Mouse (Mus musculus): ENCODE measurements around the gene Coro7.

DNA sequence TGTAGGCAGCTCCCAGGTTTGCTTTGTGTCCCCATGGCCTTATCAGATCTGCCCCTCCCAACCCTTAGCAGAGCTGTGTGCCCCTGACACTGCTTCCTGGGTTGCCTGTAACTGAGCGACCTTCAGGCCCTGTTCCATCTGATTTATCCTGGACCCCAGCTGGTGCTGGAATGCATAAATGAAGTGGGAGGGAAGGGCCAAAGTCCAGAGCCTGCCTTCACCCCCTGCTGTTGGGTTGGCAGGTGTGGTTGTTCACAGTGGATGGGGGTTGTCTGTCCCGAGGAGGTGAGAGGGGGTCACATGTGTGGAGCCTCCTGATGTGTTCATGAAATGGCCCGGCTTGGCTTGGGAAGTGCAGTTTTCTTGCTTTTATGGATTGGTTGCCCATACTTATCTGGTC is 77.4 kb downstream of the Coro7 start:
- no peak for TF ChIP-seq CTCF (IDR thresholded peaks at IDR 0.05; ENCODE audit: insufficient read depth, low read length)
- no peak for TF ChIP-seq POLR2A (IDR thresholded peaks at IDR 0.05; ENCODE audit: borderline replicate concordance, extremely low read depth, low read depth, low read length)
